Mouse (Mus musculus) liver, embryonic 14.5 days (tissue): Measurements from ENCODE around the gene Galns.

Experiments
- CTCF ChIP-seq: IDR thresholded peaks from 2 replicates; pipeline ENCODE4 v1.5.1; 2016; ENCODE audit warnings: antibody characterized with exemption, low read depth, control low read depth
- EP300 ChIP-seq: IDR thresholded peaks from 2 replicates; pipeline ENCODE4 v1.6.1; 2016; ENCODE audit warnings: antibody characterized with exemption, low read depth

DNA sequence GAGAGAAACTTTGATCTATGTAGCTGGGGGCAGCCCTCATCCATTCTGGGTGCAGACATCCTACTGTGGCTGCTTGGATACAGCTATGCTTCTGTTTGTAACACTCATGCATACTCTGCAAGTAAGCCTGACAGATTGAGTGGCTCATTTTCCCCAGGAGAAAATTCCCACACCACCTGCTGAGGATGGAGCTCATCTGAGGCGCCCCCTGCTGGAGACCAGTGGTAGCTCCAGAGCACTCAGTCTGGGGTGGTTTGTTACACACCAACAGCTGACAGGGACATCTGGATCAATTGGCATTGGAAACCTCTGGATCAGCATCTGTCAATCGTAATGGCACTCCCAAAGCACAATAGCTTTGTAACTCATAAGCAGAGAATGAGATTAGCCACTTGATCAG lies 48.8 kb upstream of the Galns start:
- TF ChIP-seq CTCF: peak; percentile 93
- no peak for TF ChIP-seq EP300
